Mouse (Mus musculus) hindbrain, embryonic 10.5 days (tissue): Measurements from ENCODE around the gene Olfr1245. TPM values are rescaled to one million over a fixed set of nuclear protein-coding genes. Genes with fewer than 3 reads are reported as not detected.
"Not testable (repeated sequence)": the region's sequence is repeated elsewhere in the genome, so short reads cannot be mapped to it uniquely, and the experiment has no call there.

Experiments
- DNase-seq: peaks from one replicate; pipeline ENCODE4 v3.0.0-alpha.2; 2017; ENCODE audit warnings: low spot score
- H3K27ac ChIP-seq: fragments of 300-500 bp; sonication (generic); 2 replicates; pipeline ENCODE4 v1.5.1; 2016; ENCODE audit warnings: mild to moderate bottlenecking, moderate library complexity
- H3K27me3 ChIP-seq: fragments of 300-500 bp; sonication (generic); 2 replicates; pipeline ENCODE4 v1.6.1; 2016; ENCODE audit warnings: mild to moderate bottlenecking; ENCODE audit not compliant: poor library complexity, insufficient read depth, severe bottlenecking
- H3K36me3 ChIP-seq: fragments of 300-500 bp; sonication (generic); 2 replicates; pipeline ENCODE4 v1.6.1; 2016; ENCODE audit warnings: mild to moderate bottlenecking, moderate library complexity
- H3K4me1 ChIP-seq: fragments of 300-500 bp; sonication (generic); replicated peaks from 2 replicates; pipeline ENCODE4 v1.6.1; 2016; ENCODE audit warnings: mild to moderate bottlenecking
- H3K4me3 ChIP-seq: fragments of 300-500 bp; sonication (generic); 2 replicates; pipeline ENCODE4 v1.5.1; 2016; ENCODE audit warnings: mild to moderate bottlenecking, moderate library complexity
- H3K9me3 ChIP-seq: fragments of 300-500 bp; sonication (generic); 2 replicates; pipeline ENCODE4 v1.6.1; 2016; ENCODE audit warnings: mild to moderate bottlenecking, moderate library complexity
- WGBS: fragments of 180-500 bp; shearing (Covaris S2); methylation state at CpG from one replicate; pipeline ENCODE4 v1.1.7; 2016; 5-methylcytosine and 5-hydroxymethylcytosine counted together
- polyA plus RNA-seq: library from polyadenylated mRNA; unstranded; fragments of >200 nt; fragmentation: Nextera tagmentation; extraction: Ambion mirVana; gene quantifications from 2 replicates; pipeline ENCODE4 v1.2.1, GENCODE M21; 2016

Gene Olfr1245
- not detected in 2 replicates for polyA plus RNA-seq

DNA sequence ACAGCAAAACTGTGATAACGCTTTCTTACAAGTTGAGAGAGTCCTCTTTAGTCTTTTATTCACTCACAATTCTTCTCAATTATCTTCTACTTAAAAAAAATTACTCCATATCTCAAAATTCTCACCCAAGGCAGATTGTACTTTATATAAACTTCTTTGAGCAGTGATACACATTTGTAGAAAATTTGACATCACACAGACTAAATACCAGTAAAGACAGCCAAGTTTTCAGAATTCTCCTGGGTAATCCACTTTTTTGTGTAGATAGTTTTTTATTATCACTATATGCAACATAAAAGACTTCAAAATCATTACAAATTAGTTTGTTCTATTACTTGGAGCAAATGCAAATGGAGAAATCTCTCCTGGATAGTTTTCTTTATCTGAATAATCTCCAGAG, at the start of gene Olfr1245:
TSS of gene Olfr1245 (minus strand) at position 101 of the 400 bp plus-strand sequence.
- DNase-seq = no peak
- H3K36me3 ChIP-seq = no peaks in the 10 kb centered on the region
- H3K4me1 ChIP-seq = no peaks in the 10 kb centered on the region
- H3K27me3 ChIP-seq = no peaks in the 10 kb centered on the region
- 91% methylated on average over 1 of the region's 1 CpGs for WGBS
- H3K9me3 ChIP-seq = no peaks in the 10 kb centered on the region
- H3K27ac ChIP-seq = no peak within 1 kb of the TSS
- no peak within 1 kb of the TSS for H3K4me3 ChIP-seq

DNA sequence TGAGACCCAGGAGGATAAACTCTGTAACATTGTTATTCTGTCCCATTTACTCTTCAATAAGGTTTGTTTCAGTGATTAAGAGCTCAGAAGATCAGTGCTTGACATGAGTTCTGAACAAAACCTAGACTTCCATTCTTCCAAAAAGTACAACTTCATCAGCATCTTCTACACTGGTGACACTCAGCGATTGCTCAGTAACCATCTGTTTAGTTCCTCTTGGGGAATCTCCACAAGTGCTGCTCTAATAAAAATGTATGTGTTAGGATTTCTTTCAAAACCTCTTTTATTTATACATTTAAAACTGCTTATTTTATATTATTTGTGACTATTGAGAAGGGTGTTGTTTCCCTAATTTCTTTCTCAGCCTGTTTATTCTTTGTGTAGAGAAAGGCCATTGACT, 39.9 kb upstream of the Olfr1245 start, which contains the start of gene Olfr1248:
TSS of gene Olfr1248 (minus strand) at position 101 of the 400 bp plus-strand sequence.
- H3K27me3 ChIP-seq, H3K27ac ChIP-seq, DNase-seq, H3K9me3 ChIP-seq, H3K36me3 ChIP-seq, H3K4me3 ChIP-seq, H3K4me1 ChIP-seq: not testable (repeated sequence)
- 92% methylated on average over 1 of the region's 1 CpGs for WGBS

DNA sequence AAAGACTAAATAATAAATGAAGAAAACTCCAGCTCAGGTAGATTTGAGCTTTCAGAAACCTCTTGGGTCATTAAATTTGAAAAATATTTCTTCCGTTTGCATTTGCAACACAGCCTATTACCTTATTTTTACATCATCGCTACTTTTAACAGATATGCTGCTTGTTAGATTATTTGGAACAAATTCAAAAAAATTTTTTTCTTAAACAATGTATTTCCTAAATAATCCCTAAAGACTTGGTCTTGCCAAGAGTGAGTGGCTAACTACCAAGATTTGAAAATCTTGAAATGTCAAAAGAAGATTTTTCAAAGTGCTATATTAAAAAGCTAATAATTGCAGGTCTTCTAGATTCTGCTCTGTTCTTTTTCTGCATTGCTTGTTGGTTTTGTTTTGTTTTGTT, 35.8 kb upstream of the Olfr1245 start, which contains the start of gene Olfr1247:
TSS of gene Olfr1247 (minus strand) at position 101 of the 400 bp plus-strand sequence.
- Histone ChIP-seq H3K4me1 (no peaks in the 10 kb centered on the region), H3K36me3 (no peaks in the 10 kb centered on the region), H3K4me3 (no peak within 1 kb of the TSS), H3K27me3 (no peaks in the 10 kb centered on the region), H3K9me3 (no peaks in the 10 kb centered on the region), H3K27ac (no peak within 1 kb of the TSS)
- WGBS = 91% methylated on average over 2 of the region's 2 CpGs
- DNase-seq = no peak

DNA sequence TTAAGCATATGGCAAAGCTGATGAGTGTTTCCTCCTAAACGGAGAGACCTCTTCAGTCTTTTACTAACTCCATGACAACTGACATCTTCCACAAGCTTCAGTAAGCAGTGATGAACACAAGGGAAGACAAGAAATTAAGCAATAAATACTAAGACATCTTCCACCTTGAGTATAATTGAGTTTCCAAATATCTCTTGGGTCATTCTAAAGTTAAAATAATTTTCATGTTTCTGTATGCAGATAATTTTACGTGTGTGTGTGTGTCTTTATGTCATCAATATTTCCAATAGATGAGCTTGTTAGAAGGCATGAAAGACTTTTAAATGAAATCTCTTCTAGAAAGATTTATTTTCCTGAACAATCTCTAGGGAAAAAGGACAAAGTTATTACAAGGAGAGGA, 14.8 kb upstream of the Olfr1245 start, which contains the start of gene Olfr1246:
TSS of gene Olfr1246 (minus strand) at position 101 of the 400 bp plus-strand sequence.
- WGBS = 81% methylated on average over 2 of the region's 2 CpGs
- Histone ChIP-seq H3K9me3 (no peaks in the 10 kb centered on the region), H3K27ac (no peak within 1 kb of the TSS), H3K4me1 (no peaks in the 10 kb centered on the region), H3K27me3 (no peaks in the 10 kb centered on the region), H3K4me3 (no peak within 1 kb of the TSS), H3K36me3 (no peaks in the 10 kb centered on the region)
- no peak for DNase-seq

DNA sequence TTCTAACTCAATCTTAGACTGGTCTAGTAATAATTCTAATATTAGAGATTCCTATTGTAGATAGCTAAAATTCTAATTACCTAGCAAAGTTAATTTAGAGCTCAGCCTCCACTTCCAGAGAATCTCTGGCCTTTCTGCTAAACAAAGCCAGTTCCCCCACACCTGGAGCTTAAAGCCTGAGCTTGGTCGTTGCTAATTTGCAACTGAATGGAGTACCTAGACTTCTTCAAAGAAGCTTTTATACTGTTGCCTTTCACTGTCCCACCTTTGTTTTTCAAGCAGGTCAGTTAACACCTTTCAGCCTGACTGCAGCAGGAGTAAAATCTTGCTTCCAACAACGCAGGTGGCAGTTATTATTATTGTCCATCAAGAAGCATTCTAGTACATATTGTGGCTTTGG, 15.5 kb downstream of the Olfr1245 start:
- H3K36me3 ChIP-seq, H3K9me3 ChIP-seq, H3K4me3 ChIP-seq, H3K27me3 ChIP-seq, H3K4me1 ChIP-seq, DNase-seq, H3K27ac ChIP-seq: not testable (repeated sequence)
- WGBS = 63% methylated on average over 2 of the region's 2 CpGs

DNA sequence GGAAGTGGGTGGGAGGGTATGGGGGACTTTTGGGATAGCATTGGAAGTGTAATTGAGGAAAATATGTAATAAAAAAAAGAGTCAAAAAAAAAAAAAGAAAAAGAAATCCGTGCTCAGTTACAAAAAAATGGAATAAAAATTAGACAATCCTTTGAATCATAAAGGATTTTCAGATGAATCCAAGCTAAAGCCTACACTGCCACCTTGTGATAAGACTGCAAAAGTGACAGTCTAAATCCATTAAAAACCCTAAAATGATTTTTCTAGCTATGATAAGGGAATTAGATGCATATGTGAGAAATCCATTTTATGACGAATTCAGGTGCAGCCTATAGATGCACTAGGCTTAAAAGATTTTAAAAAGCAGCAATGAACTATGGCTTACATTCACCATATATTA, 33.7 kb downstream of the Olfr1245 start:
- no peak overlapping the region for H3K27ac ChIP-seq
- H3K36me3 ChIP-seq = no peaks in the 10 kb centered on the region
- 72% methylated on average over 2 of the region's 2 CpGs for WGBS
- no peak for DNase-seq
- no peaks in the 10 kb centered on the region for H3K4me1 ChIP-seq
- no peaks in the 10 kb centered on the region for H3K9me3 ChIP-seq
- no peak overlapping the region for H3K4me3 ChIP-seq
- no peaks in the 10 kb centered on the region for H3K27me3 ChIP-seq

DNA sequence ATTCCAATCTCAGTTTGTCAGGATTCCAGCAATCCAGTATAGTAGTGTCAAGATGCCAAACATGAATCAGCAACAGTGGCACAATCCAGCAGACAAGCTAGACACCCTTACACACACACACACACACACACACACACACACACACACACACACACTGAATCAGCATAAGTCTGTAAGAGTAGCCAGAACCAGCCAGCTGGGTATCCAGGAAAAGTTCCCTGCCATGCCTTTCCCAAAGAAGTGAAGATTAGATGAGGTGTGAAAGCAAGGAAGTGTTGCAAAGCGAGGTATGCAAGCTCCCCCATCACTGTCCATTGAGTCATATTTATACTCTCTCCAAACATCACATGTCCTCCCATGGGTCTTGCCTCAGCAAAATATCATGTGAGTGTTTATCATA, 38.3 kb downstream of the Olfr1245 start:
- Histone ChIP-seq H3K4me3 (no peak overlapping the region), H3K9me3 (no peaks in the 10 kb centered on the region), H3K36me3 (no peaks in the 10 kb centered on the region), H3K4me1 (no peaks in the 10 kb centered on the region), H3K27ac (no peak overlapping the region), H3K27me3 (no peaks in the 10 kb centered on the region)
- DNase-seq = no peak
- 84% methylated on average over 1 of the region's 1 CpGs for WGBS

DNA sequence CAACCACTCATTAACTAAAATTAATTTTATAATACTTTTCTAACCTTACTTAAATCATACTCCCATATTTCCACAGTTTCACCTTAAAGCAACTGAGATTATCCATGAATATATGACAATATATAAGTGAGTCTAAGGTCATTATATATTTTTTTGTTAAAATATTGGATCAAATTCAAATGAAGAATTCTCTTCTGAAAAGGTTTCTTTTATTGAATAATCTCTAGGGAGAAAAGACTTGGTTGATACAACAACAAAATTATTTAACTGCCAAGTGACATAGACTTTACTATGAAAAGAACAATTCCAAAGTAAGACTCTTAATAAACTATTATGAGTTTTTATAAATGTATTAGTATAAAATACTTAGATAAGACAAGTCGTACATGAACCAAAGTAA, 46.9 kb downstream of the Olfr1245 start, which contains the start of gene Olfr1243:
TSS of gene Olfr1243 (minus strand) at position 101 of the 400 bp plus-strand sequence.
- 89% methylated on average over 1 of the region's 1 CpGs for WGBS
- H3K9me3 ChIP-seq = no peaks in the 10 kb centered on the region

More for the DNA sequence above, 46.9 kb downstream of the Olfr1245 start, which contains the start of gene Olfr1243:
- H3K27me3 ChIP-seq = no peaks in the 10 kb centered on the region
- no peaks in the 10 kb centered on the region for H3K36me3 ChIP-seq
- H3K4me1 ChIP-seq = no peaks in the 10 kb centered on the region
- DNase-seq = no peak
- H3K4me3 ChIP-seq = no peak within 1 kb of the TSS
- no peak within 1 kb of the TSS for H3K27ac ChIP-seq

Other genes with a start within 250 kb of the Olfr1245 start
- not detected in 2 replicates for gene Olfr1232, start 248.8 kb downstream of the Olfr1245 start, polyA plus RNA-seq
- gene Olfr1233, start 236.0 kb downstream of the Olfr1245 start, polyA plus RNA-seq = not detected in 2 replicates
- not detected in 2 replicates for gene Olfr1234, start 213.6 kb downstream of the Olfr1245 start, polyA plus RNA-seq
- gene Olfr1238, start 168.8 kb downstream of the Olfr1245 start, polyA plus RNA-seq = not detected in 2 replicates
- gene Olfr1239, start 158.0 kb downstream of the Olfr1245 start, polyA plus RNA-seq = not detected in 2 replicates
- not detected in 2 replicates for gene Olfr1240, start 135.4 kb downstream of the Olfr1245 start, polyA plus RNA-seq
- gene Olfr1241, start 91.3 kb downstream of the Olfr1245 start, polyA plus RNA-seq = not detected in 2 replicates
- not detected in 2 replicates for gene Olfr1242, start 80.1 kb downstream of the Olfr1245 start, polyA plus RNA-seq
- not detected in 2 replicates for gene Olfr1243, start 47.0 kb downstream of the Olfr1245 start, polyA plus RNA-seq
- gene Olfr1246, start 14.7 kb upstream of the Olfr1245 start, polyA plus RNA-seq = not detected in 2 replicates
- gene Olfr1247, start 35.7 kb upstream of the Olfr1245 start, polyA plus RNA-seq = not detected in 2 replicates
- not detected in 2 replicates for gene Olfr1248, start 39.8 kb upstream of the Olfr1245 start, polyA plus RNA-seq
- not detected in 2 replicates for gene Olfr1249, start 56.5 kb upstream of the Olfr1245 start, polyA plus RNA-seq
- not detected in 2 replicates for gene Olfr1250, start 83.0 kb upstream of the Olfr1245 start, polyA plus RNA-seq
- not detected in 2 replicates for gene Olfr1251, start 93.5 kb upstream of the Olfr1245 start, polyA plus RNA-seq
- gene Olfr1252, start 146.6 kb upstream of the Olfr1245 start, polyA plus RNA-seq = not detected in 2 replicates
- gene Olfr1253, start 178.6 kb upstream of the Olfr1245 start, polyA plus RNA-seq = not detected in 2 replicates
- gene Olfr1254, start 215.2 kb upstream of the Olfr1245 start, polyA plus RNA-seq = not detected in 2 replicates
- gene Olfr1255, start 233.6 kb upstream of the Olfr1245 start, polyA plus RNA-seq = not detected in 2 replicates